Mouse (Mus musculus) heart, adult 2 months (tissue): ENCODE measurements around the gene Marveld1.

Source experiments
- CTCF ChIP-seq: fragments of 200-600 bp; IDR thresholded peaks from 2 replicates; pipeline ENCODE4 v1.8.1; 2022; ENCODE audit warnings: antibody characterized with exemption, mild to moderate bottlenecking, moderate library complexity
- EP300 ChIP-seq: fragments of 200-500 bp; IDR thresholded peaks from 2 replicates; pipeline ENCODE4 v1.6.1; 2011; ENCODE audit warnings: low read depth, low read length, control low read depth; ENCODE audit not compliant: insufficient read depth
- POLR2A ChIP-seq: fragments of 200-500 bp; IDR thresholded peaks from 2 replicates; pipeline ENCODE4 v1.6.1; 2011; ENCODE audit warnings: mild to moderate bottlenecking, low read depth, low read length, control low read depth; ENCODE audit not compliant: insufficient read depth

GRCm38 (mm10) chr19:42120451-42120850 lies 26.7 kb upstream of the Marveld1 start:
- TF ChIP-seq POLR2A: no peak
- TF ChIP-seq CTCF: no peak
- no peak for TF ChIP-seq EP300
